Mouse (Mus musculus) embryo, embryonic 9.5 days (tissue): ENCODE measurements around the gene Mgat3.
A peak's percentile ranks its signal among the peaks of the same experiment; 100 is the strongest.

Experiments used
- DNase-seq: peaks from one replicate; pipeline ENCODE4 v3.0.0-alpha.2; 2017; ENCODE audit errors: extremely low spot score

The Mgat3 gene

GRCm38 (mm10) chr15:80225796-80226195 is 52.3 kb downstream of the Mgat3 start:
- peak; percentile 63 for DNase-seq

- no peak for DNase-seq
Measured at GRCm38 (mm10) chr15:80228071-80228800, 54.7 kb downstream of the Mgat3 start.

DNA sequence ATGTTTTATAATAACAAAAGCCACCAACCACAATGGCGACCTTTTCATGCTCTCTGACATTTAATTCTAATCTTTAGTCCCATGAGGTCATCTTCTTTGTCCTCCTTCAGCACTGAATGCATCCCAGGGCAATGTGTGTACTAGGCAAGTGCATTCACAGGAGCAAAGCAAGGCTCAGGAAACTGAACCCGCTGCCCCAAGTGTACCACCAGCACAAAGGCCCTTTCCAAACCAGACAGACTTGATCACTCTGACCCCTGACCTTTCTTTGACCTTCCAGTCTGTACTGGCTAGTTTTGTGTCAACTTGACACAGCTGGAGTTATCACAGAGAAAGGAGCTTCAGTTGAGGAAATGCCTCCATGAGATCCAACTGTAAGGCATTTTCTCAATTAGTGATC is 58.8 kb downstream of the Mgat3 start:
- peak; percentile 57 for DNase-seq

DNA sequence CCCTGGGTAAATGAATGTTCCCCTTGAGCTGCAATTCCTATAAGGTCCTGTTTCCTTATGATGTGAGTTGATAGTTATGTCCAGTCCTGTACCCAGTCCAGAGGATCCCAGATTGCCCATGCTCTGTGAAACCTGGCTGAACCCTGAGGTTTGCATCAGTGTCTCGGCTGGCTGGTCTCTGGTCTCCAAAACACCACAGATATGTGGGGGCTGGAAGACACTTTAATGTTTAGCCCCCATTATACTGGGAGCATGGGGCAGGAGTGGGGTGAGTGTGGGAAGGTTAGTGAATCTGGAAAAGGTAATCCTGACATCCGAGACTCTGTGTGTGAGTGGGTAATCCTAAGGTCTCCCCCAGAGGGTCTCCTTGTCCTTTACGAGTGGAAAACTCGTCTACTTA is 59.5 kb downstream of the Mgat3 start:
- no peak for DNase-seq

GRCm38 (mm10) chr15:80233733-80234509 is 60.4 kb downstream of the Mgat3 start, which contains the start of gene Mief1:
Gene Mief1, plus strand, starts transcription at chr15:80234018.
- DNase-seq = peak; percentile 99

DNA sequence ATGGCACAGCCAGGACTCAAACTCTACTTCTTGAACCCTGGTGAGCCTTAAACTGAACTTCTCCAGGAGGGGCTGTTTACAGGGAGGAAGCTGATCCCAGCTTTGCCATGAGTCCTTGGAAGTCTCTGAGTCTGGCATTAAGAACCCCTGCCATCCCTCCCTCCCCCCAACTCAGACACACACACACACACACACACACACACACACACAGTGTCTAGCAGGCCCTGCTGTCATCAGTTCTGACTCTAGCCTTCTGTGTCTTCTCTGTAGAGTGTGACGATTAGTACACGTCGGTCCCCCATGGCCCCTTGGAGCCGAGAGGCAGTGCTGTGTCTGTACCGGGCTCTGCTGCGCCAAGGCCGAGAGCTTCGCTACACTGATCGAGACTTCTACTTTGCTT is 62.0 kb downstream of the Mgat3 start, which contains the start of gene AC140267.1:
Gene AC140267.1 (plus strand): TSS at position 301 of the 400 bp plus-strand sequence.
- no peak for DNase-seq

- no peak for DNase-seq
Measured at GRCm38 (mm10) chr15:80248135-80248534, 74.6 kb downstream of the Mgat3 start.

DNA sequence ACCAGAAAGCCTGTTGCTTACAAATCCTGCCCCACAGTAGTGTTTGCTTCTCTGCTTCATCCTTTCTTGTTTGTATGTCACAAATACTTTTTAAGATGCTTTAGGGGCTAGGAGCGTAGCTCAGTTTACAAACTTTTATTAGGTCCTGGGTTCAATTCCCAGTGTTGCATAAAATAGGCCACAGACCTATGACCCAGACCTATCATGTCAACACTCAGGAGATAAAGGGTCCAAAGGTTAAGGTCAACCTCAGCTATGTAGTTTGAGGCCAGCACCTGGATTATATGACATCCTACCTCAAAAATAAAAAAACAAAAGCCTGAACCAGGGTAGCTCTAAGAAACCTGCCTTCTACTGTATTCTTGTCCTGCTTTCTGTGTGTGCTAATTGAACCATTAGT is 75.1 kb downstream of the Mgat3 start:
- DNase-seq = no peak

- no peak for DNase-seq
Measured at GRCm38 (mm10) chr15:80249672-80250071, 76.2 kb downstream of the Mgat3 start.

DNA sequence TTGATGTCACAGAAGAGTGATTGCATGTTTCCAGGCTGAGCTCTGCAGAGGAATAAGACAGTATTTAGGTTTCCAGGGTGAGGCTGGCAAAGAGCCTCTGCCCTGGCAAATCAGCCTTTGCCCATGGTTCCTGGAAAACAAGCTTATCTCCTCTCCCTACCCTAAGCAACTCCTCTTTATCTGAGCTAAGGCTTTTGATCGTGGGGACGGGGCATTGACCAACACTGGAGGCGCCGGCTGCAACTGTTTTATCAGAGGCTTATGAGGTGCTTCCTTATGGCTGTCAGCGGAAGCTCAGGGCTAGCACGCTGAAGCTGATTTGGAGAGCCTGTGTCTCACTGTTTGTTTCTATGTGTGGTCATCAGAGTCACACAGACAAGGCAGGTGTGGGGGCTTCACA is 77.1 kb downstream of the Mgat3 start:
- no peak for DNase-seq

DNA sequence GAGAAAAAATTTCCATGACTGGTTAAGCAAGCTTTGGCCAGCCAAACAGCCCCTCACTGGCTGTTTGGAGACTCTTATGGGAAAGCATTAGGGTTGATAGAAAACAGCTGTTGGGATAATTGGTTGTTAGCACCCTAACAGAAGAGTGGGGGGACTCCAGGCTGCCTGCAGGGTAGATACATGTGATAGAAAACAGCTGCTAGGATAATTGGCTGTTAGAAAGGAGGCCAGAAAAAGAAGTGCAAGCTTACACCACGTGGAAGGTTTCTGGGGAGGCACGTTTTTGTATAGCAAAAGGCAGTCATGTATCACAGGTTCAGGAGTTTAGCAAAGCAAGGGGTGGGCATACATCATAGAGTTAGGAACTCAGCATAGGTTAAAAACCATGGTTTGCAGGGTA is 80.0 kb downstream of the Mgat3 start:
- no peak for DNase-seq

DNA sequence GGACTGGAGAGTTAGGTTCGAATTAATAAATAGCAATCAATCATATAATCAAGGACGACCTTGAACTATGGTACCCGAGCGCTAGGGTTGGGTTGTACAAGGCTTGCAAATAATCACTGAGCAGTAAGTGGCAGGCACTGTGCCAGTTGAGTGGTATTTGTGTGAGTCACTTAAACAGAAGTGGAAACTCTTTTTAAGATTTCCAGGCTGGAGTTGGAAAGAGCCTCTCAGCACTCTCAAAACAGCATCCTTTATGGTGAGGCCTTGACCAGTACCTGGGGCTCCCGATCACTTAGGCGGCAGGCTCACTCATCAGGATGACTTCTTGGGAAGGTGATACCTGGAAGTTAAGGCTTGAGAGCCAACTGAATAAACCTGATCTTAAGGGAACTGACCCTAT is 80.7 kb downstream of the Mgat3 start:
- DNase-seq = no peak

GRCm38 (mm10) chr15:80254847-80255645 is 81.5 kb downstream of the Mgat3 start, which contains the start of gene Atf4:
Gene Atf4, plus strand, starts transcription at chr15:80255184.
- peak; percentile 97 for DNase-seq

DNA sequence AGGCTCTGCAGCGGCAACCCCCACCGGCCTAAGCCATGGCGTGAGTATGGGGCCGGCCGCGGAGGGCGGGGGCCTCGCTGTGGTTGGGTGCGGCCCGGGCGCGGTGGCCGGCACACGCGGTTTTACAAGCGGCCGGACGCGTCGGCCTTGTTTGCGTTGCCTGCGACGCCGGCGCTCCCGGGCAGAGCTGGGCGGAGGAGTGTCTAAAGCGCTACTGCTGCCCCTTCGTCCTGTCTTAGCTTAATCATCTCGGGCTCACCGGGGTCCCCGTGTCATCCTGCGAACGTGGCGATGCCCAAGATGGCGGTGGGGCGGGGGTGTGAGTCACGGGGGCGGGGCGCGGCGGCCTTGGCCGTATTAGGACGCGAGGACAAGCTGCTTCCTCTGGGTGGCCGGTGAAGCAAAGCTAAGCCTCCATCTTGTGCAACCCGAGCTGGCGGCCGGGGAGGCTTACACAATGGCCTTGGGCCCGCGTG is 82.2 kb downstream of the Mgat3 start:
- peak; percentile 85 for DNase-seq

GRCm38 (mm10) chr15:80256242-80256641 is 82.7 kb downstream of the Mgat3 start:
- no peak for DNase-seq

GRCm38 (mm10) chr15:80256656-80257601 is 83.4 kb downstream of the Mgat3 start:
- DNase-seq = no peak

DNA sequence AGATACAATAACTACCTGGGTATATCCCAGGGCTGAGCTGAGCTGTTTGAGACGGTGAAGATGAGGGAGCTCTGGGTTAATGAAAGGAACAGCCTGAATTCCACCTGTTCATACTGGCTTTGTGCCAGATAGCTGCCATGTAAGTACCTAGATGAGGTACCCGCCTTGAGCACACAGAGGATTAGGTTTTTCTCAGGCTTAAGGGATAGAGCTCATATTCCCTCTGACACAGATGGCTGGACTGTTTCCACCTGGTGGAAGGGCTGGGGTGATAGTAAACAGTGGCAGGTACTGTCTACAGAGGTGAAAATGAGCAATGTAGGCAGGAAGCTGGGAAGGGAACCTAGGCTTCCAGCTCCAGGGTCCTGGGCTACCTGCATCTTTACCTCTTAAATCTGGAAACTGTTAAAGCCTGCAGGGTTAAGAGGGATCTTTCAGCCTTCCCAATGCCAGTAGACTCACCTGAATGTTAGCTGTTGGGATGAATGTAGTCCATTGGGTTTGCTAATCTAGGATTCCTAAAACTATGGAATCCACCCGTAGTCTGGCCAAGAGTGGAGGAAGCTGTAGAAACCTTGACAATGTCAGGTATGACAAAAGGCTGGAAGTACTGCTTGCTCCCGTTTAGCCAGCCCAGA is 84.2 kb downstream of the Mgat3 start:
- DNase-seq = no peak

- peak; percentile 45 for DNase-seq
Measured at GRCm38 (mm10) chr15:80258240-80259170, 85.0 kb downstream of the Mgat3 start.

- DNase-seq = no peak
Measured at GRCm38 (mm10) chr15:80259406-80260045, 86.0 kb downstream of the Mgat3 start.
